Mouse (Mus musculus) liver, embryonic 11.5 days (tissue): ENCODE measurements around the gene Tha1. TPM values are rescaled to one million over a fixed set of nuclear protein-coding genes. Genes with fewer than 3 reads are reported as not detected.
A peak's percentile ranks its signal among the peaks of the same experiment; 100 is the strongest.

ENCODE experiments used
- ATAC-seq: fragments of 200-750 bp; cut with Nextera tagmentation; replicated peaks from 2 replicates; pipeline ENCODE4 v1.8.0; 2017; ENCODE audit warnings: moderate number of reproducible peaks, mild to moderate bottlenecking, moderate TSS enrichment, moderate library complexity; ENCODE audit not compliant: low FRiP score
- DNase-seq: peaks from one replicate; pipeline ENCODE4 v3.0.0-alpha.2; 2017; ENCODE audit warnings: low spot score
- H3K27ac ChIP-seq: fragments of 300-500 bp; sonication (generic); 2 replicates; pipeline ENCODE4 v1.5.1; 2014; ENCODE audit warnings: mild to moderate bottlenecking, low read depth, low read length, control low read depth
- H3K27me3 ChIP-seq: fragments of 300-500 bp; sonication (generic); replicated peaks from 2 replicates; pipeline ENCODE4 v1.6.1; 2014; ENCODE audit warnings: low read length, mixed read lengths; ENCODE audit not compliant: control insufficient read depth, insufficient read depth
- H3K36me3 ChIP-seq: fragments of 300-500 bp; sonication (generic); 2 replicates; pipeline ENCODE4 v1.6.1; 2014; ENCODE audit warnings: mild to moderate bottlenecking, low read length, moderate library complexity, mixed read lengths; ENCODE audit not compliant: control insufficient read depth, insufficient read depth
- H3K4me1 ChIP-seq: fragments of 300-500 bp; sonication (generic); replicated peaks from 2 replicates; pipeline ENCODE4 v1.6.1; 2014; ENCODE audit warnings: low read length, mixed read lengths; ENCODE audit not compliant: control insufficient read depth, insufficient read depth
- H3K4me2 ChIP-seq: fragments of 300-500 bp; sonication (generic); 2 replicates; pipeline ENCODE4 v1.6.1; 2014; ENCODE audit warnings: mild to moderate bottlenecking, control low read depth, moderate library complexity
- H3K4me3 ChIP-seq: fragments of 300-500 bp; sonication (generic); 2 replicates; pipeline ENCODE4 v1.5.1; 2014; ENCODE audit warnings: low read depth, low read length, control low read depth
- H3K9ac ChIP-seq: fragments of 300-500 bp; sonication (generic); 2 replicates; pipeline ENCODE4 v1.6.1; 2014; ENCODE audit warnings: low read depth, low read length, control low read depth
- H3K9me3 ChIP-seq: fragments of 300-500 bp; sonication (generic); 2 replicates; pipeline ENCODE4 v1.6.1; 2016; ENCODE audit warnings: low read length, inconsistent platforms, mixed read lengths; ENCODE audit not compliant: control insufficient read depth
- WGBS: fragments of 180-500 bp; shearing (Covaris S2); extraction: QIAGEN DNeasy Blood & Tissue Kit; methylation state at CpG from one replicate; pipeline ENCODE4 v1.1.7; 2014; 5-methylcytosine and 5-hydroxymethylcytosine counted together
- polyA plus RNA-seq: library from polyadenylated mRNA; unstranded; fragments of >200 nt; fragmentation: Nextera tagmentation; extraction: Ambion mirVana; gene quantifications from 2 replicates; pipeline ENCODE4 v1.2.1, GENCODE M21; 2014

The Tha1 gene
- polyA plus RNA-seq, 1 experiment from 2014 or later = 1.7 TPM

DNA sequence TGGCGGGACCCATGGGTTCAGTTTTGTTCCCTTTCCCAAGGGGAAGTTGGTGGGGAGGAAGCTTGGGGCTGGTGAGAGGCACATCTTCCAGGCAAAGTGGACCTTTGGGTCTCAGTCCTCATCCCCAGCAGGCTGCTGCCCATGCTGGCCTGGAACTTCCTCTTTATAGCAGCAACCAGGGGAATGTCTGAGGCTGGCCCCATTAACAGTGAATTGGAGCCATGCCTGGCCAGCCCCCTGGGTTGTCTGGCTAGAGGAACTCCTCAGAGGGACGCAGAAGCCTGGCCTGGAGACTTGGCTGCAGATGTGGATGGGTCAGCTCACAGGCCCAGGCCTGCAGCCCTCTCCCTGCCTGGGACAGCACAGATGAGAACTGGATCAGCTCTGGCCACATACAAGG is 8.5 kb downstream of the Tha1 start:
- Histone ChIP-seq H3K27me3 (peaks cover 43% of the 10 kb centered on the region), H3K27ac (no peak overlapping the region)

DNA sequence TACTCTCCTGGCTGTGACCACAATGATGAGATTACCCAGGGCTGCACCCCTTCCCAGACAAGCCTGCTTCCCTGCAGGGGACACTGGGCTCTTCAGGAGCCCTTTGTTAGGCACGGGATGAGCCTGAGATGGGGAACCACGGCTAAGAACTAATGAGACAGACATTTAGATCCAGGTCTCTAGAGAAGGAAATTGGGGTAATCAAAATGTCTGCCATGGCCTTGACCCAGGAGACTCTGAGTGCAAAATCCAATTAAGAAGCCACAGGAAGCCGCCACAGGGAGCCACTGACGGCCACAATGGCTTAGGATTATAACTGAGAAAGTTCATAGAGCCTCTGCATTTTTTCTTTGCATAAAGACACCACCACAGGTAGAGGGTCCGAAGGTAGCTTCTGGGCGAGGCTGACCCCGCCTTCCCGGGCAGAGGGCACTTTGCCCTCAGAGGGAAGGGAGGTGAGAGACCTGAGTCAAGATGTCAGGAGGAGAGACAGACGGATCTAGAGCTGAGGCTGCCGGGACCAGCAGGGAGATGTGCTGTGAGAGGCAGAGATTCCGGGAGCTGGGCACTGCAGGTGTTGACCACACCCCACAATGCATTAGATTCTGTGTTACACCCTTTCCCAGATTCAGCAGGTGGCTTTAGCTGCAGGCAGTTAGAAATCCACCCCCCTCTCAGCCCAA is 10.0 kb downstream of the Tha1 start:
- Histone ChIP-seq H3K4me2 (no peak overlapping the region), H3K27me3 (peaks cover 56% of the 10 kb centered on the region), H3K27ac (no peak overlapping the region), H3K9me3 (no peaks in the 10 kb centered on the region), H3K4me3 (no peak overlapping the region), H3K4me1 (peaks cover 8% of the 10 kb centered on the region), H3K36me3 (no peaks in the 10 kb centered on the region), H3K9ac (0 out of 2 replicates have a peak overlapping the region, but pooled peaks have one; percentile 14)
- ATAC-seq (no peak), DNase-seq (no peak)
- WGBS = 33% methylated on average over 11 of the region's 11 CpGs

More for the DNA sequence above, 8.5 kb downstream of the Tha1 start:
- WGBS = 53% methylated on average over 2 of the region's 2 CpGs
- H3K4me2 ChIP-seq = no peak overlapping the region
- no peaks in the 10 kb centered on the region for H3K9me3 ChIP-seq
- DNase-seq = no peak
- H3K4me1 ChIP-seq = peaks cover 6% of the 10 kb centered on the region
- no peak for ATAC-seq
- H3K9ac ChIP-seq = no peak overlapping the region
- H3K4me3 ChIP-seq = no peak overlapping the region
- H3K36me3 ChIP-seq = no peaks in the 10 kb centered on the region

DNA sequence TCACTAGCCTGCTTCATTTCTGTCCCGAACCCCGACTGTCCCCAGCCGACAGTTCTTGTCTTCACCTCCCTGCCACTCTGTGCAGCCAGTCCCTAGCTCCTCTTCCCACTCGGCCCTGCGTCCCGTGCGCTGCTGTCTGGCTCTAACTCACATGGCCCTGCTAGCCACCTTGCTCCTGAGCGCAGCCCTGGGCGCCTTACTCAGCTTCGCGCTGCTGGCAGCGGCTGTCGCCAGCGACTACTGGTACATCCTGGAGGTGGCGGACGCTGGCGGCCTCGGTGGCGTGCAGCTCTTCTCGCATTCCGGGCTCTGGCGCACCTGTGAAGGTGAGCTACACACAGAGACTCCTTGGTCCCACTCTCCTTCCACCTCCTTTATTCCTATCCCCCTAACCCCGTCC is 12.7 kb downstream of the Tha1 start, which contains the start of gene Tmem235:
Tmem235 (plus strand) TSS at position 152 of the 400 bp plus-strand sequence.
- H3K4me3 ChIP-seq = no peak within 1 kb of the TSS

DNA sequence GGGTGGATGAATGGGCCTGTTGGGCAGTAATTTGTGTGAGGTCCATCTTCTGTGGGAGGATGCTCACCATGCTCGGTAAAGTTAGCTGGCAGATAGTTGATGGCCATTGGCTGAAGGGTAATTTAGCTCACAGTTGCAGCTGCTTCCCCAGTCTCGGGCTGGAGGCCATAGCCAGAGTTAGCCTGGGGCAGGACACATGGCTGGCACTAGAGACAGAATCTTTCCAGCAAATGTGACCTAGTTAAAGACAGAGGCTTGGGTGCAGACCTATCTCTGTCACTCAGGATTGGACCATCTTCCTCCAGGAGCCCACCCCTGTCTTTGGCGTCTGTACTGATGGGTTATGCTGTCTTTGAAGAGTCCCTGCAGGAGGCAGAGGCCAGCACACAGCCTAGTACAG is 14.9 kb downstream of the Tha1 start:
- WGBS = 58% methylated on average over 3 of the region's 3 CpGs
- Histone ChIP-seq H3K9ac (no peak overlapping the region), H3K27me3 (peaks cover 47% of the 10 kb centered on the region), H3K4me3 (no peak overlapping the region), H3K4me2 (no peak overlapping the region), H3K27ac (no peak overlapping the region), H3K9me3 (no peaks in the 10 kb centered on the region), H3K36me3 (peaks cover 34% of the 10 kb centered on the region), H3K4me1 (peaks cover 8% of the 10 kb centered on the region)
- ATAC-seq = peak; percentile 25; the same call in 1 of the 2 replicates
- DNase-seq = no peak

More for the DNA sequence above, 12.7 kb downstream of the Tha1 start, which contains the start of gene Tmem235:
- H3K36me3 ChIP-seq = peaks cover 20% of the 10 kb centered on the region
- no peaks in the 10 kb centered on the region for H3K9me3 ChIP-seq
- no peak within 1 kb of the TSS for H3K27ac ChIP-seq
- H3K27me3 ChIP-seq = peaks cover 54% of the 10 kb centered on the region
- peak within 1 kb of the TSS; percentile 12; the same call in 1 of the 2 replicates for H3K4me2 ChIP-seq
- no peak for DNase-seq
- no peak within 1 kb of the TSS; the same call in 1 of the 2 replicates for H3K9ac ChIP-seq
- WGBS = 6% methylated on average over 23 of the region's 23 CpGs
- ATAC-seq = no peak
- H3K4me1 ChIP-seq = peaks cover 8% of the 10 kb centered on the region

DNA sequence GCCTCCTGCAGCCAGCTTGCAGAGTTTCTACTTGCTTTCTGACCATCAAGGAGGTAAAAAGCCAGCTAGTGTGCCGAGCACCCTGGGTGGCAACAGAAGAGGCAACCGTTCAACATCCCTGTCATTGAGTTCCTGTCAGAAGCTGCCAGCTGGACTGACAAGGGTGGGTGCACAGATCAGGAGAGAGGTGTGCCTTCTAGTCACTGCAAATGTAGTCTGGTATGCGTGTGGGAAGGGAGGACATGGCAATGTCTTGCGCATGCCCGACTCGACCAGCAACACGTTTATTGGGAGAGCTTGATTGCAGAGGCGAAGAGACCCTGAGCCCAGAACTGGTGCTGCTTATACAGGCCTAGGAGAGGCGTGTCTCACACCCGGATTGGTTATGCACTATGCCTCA is 15.8 kb downstream of the Tha1 start:
- ATAC-seq (0 out of 2 replicates have a peak, but pooled peaks have one; percentile 18), DNase-seq (no peak)
- Histone ChIP-seq H3K9ac (no peak overlapping the region), H3K4me2 (no peak overlapping the region), H3K36me3 (peaks cover 44% of the 10 kb centered on the region), H3K4me3 (no peak overlapping the region), H3K27me3 (peaks cover 39% of the 10 kb centered on the region), H3K27ac (no peak overlapping the region), H3K9me3 (no peaks in the 10 kb centered on the region), H3K4me1 (peaks cover 8% of the 10 kb centered on the region)
- WGBS = 87% methylated on average over 10 of the region's 10 CpGs

GRCm38 (mm10) chr11:117855975-117856374 is 17.3 kb downstream of the Tha1 start:
- Histone ChIP-seq H3K36me3 (peaks cover 51% of the 10 kb centered on the region), H3K27ac (no peak overlapping the region), H3K4me1 (peaks cover 8% of the 10 kb centered on the region), H3K4me3 (no peak overlapping the region), H3K27me3 (peaks cover 25% of the 10 kb centered on the region), H3K9ac (no peak overlapping the region), H3K9me3 (no peaks in the 10 kb centered on the region), H3K4me2 (no peak overlapping the region)
- ATAC-seq (no peak), DNase-seq (no peak)
- 87% methylated on average over 1 of the region's 1 CpGs for WGBS

GRCm38 (mm10) chr11:117855360-117855759 is 17.9 kb downstream of the Tha1 start:
- H3K4me1 ChIP-seq = peaks cover 7% of the 10 kb centered on the region
- 92% methylated on average over 5 of the region's 5 CpGs for WGBS
- peaks cover 51% of the 10 kb centered on the region for H3K36me3 ChIP-seq
- no peaks in the 10 kb centered on the region for H3K9me3 ChIP-seq
- no peak overlapping the region for H3K9ac ChIP-seq
- no peak for DNase-seq
- H3K27me3 ChIP-seq = peaks cover 19% of the 10 kb centered on the region
- H3K4me2 ChIP-seq = no peak overlapping the region
- no peak overlapping the region for H3K4me3 ChIP-seq
- ATAC-seq = no peak
- H3K27ac ChIP-seq = no peak overlapping the region

DNA sequence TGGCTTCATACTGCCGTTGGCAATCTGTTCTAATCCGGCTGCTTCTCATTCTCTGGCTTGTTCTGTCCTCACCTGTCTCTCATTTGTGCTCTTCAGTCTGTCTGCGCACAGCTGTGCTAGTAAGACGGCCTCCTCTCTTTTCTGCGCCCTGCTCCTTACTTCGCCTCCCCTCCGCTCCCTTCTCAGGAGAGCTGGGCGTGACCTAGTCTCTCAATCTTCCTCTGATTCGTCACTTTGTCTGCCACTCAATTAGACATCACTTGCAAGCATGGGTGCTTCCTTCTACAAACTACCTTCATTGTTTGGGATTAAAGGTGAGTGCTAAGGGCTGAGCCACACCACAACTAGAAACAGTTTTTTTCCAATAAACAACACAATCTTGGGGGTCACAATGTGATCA is 19.0 kb downstream of the Tha1 start:
- no peak for ATAC-seq
- Histone ChIP-seq H3K4me3 (no peak overlapping the region), H3K36me3 (peaks cover 51% of the 10 kb centered on the region), H3K9ac (no peak overlapping the region), H3K4me2 (no peak overlapping the region), H3K9me3 (no peaks in the 10 kb centered on the region), H3K4me1 (peaks cover 5% of the 10 kb centered on the region), H3K27ac (no peak overlapping the region), H3K27me3 (peaks cover 8% of the 10 kb centered on the region)
- 92% methylated on average over 9 of the region's 9 CpGs for WGBS
- DNase-seq = no peak

- Histone ChIP-seq H3K9me3 (no peaks in the 10 kb centered on the region), H3K4me2 (no peak overlapping the region), H3K27me3 (no peaks in the 10 kb centered on the region), H3K4me1 (peaks cover 9% of the 10 kb centered on the region), H3K36me3 (peaks cover 51% of the 10 kb centered on the region), H3K27ac (no peak overlapping the region), H3K4me3 (no peak overlapping the region), H3K9ac (no peak overlapping the region)
- DNase-seq = no peak
- no peak for ATAC-seq
- WGBS = 93% methylated on average over 3 of the region's 3 CpGs
These were observed 20.4 kb downstream of the Tha1 start for GRCm38 (mm10) chr11:117852875-117853274.
